Mouse (Mus musculus) forebrain, postnatal 0 days (tissue): ENCODE data around the gene St6galnac5. TPM values are rescaled to one million over a fixed set of nuclear protein-coding genes. Genes with fewer than 3 reads are reported as not detected.
A peak's percentile ranks its signal among the peaks of the same experiment; 100 is the strongest.

ENCODE experiments used
- ATAC-seq: fragments of 200-750 bp; cut with Nextera tagmentation; 2 replicates; pipeline ENCODE4 v1.8.0; 2017; ENCODE audit warnings: mild to moderate bottlenecking, moderate library complexity
- DNase-seq: peaks from one replicate; pipeline ENCODE4 v3.0.0-alpha.2; 2015
- H3K27ac ChIP-seq: fragments of 300-500 bp; sonication (generic); 2 replicates; pipeline ENCODE4 v1.5.1; 2014; ENCODE audit warnings: low read depth, mild to moderate bottlenecking, antibody characterized with exemption, low read length, moderate library complexity, mixed read lengths
- H3K27me3 ChIP-seq: fragments of 300-500 bp; sonication (generic); 2 replicates; pipeline ENCODE4 v1.6.1; 2014; ENCODE audit warnings: mild to moderate bottlenecking, low read length, mixed read lengths; ENCODE audit not compliant: insufficient read depth
- H3K36me3 ChIP-seq: fragments of 300-500 bp; sonication (generic); 2 replicates; pipeline ENCODE4 v1.6.1; 2014; ENCODE audit warnings: mild to moderate bottlenecking, moderate library complexity; ENCODE audit not compliant: insufficient read depth
- H3K4me1 ChIP-seq: fragments of 300-500 bp; sonication (generic); 2 replicates; pipeline ENCODE4 v1.6.1; 2014; ENCODE audit warnings: antibody characterized with exemption; ENCODE audit not compliant: insufficient read depth
- H3K4me2 ChIP-seq: fragments of 300-500 bp; sonication (generic); 2 replicates; pipeline ENCODE4 v1.6.1; 2014; ENCODE audit warnings: low read depth, mild to moderate bottlenecking, moderate library complexity
- H3K4me3 ChIP-seq: fragments of 300-500 bp; sonication (generic); 2 replicates; pipeline ENCODE4 v1.5.1; 2014; ENCODE audit warnings: low read depth, low read length, mixed read lengths
- H3K9ac ChIP-seq: fragments of 300-500 bp; sonication (generic); 2 replicates; pipeline ENCODE4 v1.6.1; 2014; ENCODE audit warnings: mild to moderate bottlenecking
- H3K9me3 ChIP-seq: fragments of 300-500 bp; sonication (generic); 2 replicates; pipeline ENCODE4 v1.6.1; 2016; ENCODE audit warnings: low read length
- CTCF ChIP-seq: sonication (generic); IDR thresholded peaks from 2 replicates; pipeline ENCODE4 v1.5.1; 2016; ENCODE audit warnings: antibody characterized with exemption, control low read depth, low read depth
- WGBS: fragments of 180-500 bp; shearing (Covaris S2); extraction: QIAGEN DNeasy Blood & Tissue Kit; methylation state at CpG from one replicate; pipeline ENCODE4 v1.1.7; 2014; 5-methylcytosine and 5-hydroxymethylcytosine counted together
- polyA plus RNA-seq: library from polyadenylated mRNA; unstranded; fragments of >200 nt; fragmentation: Nextera tagmentation; extraction: Ambion mirVana; gene quantifications from 2 replicates; pipeline ENCODE4 v1.2.1, GENCODE M21; 2015
- total RNA-seq: library from RNA; depleted of rRNA; stranded (reverse); fragments of >200 nt; gene quantifications from 2 replicates; pipeline ENCODE4 v1.2.3, GENCODE M21; 2014

The St6galnac5 gene
- total and polyA plus RNA-seq, 2 experiments from 2014 or later: 26.8 to 38.3 TPM

DNA sequence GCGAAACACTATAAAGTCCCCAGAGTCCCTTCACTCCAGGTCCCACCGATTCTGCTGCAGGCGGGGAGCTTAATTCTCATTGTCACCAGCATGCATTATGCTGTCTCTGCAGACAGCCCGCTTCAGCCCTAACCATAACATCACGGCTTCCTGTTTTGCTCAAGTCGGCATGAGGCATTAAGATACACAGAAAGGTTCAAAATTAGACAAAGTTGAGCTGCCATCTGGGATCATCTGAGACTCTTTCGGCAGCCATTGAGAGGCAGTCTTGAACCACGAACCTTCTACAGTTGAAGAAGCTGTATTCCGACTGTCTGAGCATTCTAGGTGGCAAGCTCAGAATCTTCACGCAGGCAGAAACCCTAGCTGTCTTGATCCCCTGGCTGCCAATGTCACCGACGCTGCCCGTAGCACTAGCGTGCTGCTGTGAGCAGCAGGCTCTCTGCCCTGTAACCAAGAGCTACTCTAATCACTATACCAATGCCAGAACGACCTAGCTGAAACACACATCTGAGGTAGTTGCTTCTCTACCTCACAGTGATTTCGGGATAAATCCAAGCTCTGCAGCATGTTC lies 12.2 kb downstream of the St6galnac5 start:
- peak; percentile 57 for ATAC-seq
- H3K9me3 ChIP-seq: no peaks in the 10 kb centered on the region
- H3K4me3 ChIP-seq: no peak overlapping the region
- no peak overlapping the region for H3K27ac ChIP-seq
- H3K27me3 ChIP-seq: no peaks in the 10 kb centered on the region
- WGBS: 62% methylated on average over 16 of the region's 16 CpGs
- H3K9ac ChIP-seq: no peak overlapping the region
- H3K36me3 ChIP-seq: no peaks in the 10 kb centered on the region
- peak; percentile 62 for DNase-seq
- no peak overlapping the region for H3K4me2 ChIP-seq
- peak; percentile 50 for TF ChIP-seq CTCF
- no peaks in the 10 kb centered on the region for H3K4me1 ChIP-seq

DNA sequence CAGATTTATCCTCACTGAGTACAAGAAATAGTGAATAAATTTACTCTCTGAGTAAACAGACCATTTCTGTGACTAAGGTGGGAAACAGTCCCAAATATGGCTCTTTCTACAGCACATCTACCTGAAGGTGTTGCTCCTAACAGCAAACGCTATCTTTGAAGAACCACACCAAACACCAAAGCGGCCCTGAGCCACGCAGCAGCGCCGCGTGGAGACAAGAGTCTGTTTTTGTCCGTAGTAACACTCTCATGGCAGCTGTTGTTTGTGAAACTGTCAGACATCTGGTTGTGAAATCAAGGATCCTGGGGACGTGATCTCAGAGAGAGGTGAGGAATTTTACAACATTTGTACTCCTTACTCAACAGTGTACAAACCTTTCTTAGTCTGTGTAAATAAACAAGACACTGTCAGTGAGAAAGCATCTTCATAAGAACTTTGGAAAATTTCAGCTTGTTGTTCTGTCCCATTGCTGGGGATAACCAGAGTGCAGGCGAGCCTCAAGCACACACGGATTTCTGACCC lies 20.1 kb downstream of the St6galnac5 start:
- 81% methylated on average over 10 of the region's 10 CpGs for WGBS
- no peak for TF ChIP-seq CTCF
- no peak overlapping the region for H3K27ac ChIP-seq
- no peak for ATAC-seq
- H3K9me3 ChIP-seq: no peaks in the 10 kb centered on the region
- no peak overlapping the region for H3K9ac ChIP-seq
- H3K4me2 ChIP-seq: no peak overlapping the region
- H3K36me3 ChIP-seq: no peaks in the 10 kb centered on the region
- no peaks in the 10 kb centered on the region for H3K27me3 ChIP-seq
- no peak overlapping the region for H3K4me3 ChIP-seq
- DNase-seq: no peak
- 0 out of 2 replicates have a peak, but pooled peaks cover 6% of the 10 kb centered on the region for H3K4me1 ChIP-seq

DNA sequence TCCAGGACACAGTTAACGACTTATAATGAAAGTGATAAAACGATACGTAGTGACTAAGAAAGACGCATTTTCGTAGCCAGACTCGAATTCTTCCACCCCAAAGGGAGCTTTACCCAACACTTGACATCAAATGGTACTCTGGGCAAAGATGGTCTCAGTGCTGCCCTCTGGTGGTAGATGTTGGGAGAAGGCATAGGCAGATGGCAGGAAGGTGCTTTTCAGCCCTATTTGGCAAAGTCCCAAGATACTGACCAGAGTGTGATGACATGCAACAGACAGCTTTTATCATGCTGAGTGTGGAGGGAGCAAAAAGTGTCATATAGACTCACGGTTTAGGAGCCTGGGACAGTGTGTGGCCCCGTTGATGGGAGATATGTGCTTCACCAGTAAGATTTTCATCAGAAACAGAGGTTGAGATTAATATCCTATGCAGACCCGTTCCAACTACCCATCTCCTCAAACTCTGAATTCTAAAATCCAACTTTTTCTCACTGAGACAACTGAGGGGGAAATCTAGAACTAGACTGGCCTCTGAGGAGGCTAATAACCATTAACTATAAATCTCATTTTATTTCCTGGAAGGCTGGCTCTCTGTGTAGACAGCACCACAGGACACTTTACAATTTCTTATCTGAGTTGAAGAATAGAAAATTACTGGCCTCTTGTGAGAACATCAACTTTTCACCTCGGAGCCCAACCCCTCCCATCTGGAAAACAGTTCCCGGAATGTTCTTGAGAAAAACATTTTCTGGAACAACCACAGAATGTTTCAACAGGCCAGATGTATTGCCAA lies 23.5 kb downstream of the St6galnac5 start:
- peak; percentile 50 for DNase-seq
- no peaks in the 10 kb centered on the region for H3K36me3 ChIP-seq
- TF ChIP-seq CTCF: peak; percentile 80
- no peak for ATAC-seq
- no peak overlapping the region for H3K4me3 ChIP-seq
- no peak overlapping the region for H3K4me2 ChIP-seq
- H3K4me1 ChIP-seq: 0 out of 2 replicates have a peak, but pooled peaks cover 6% of the 10 kb centered on the region
- H3K9me3 ChIP-seq: no peaks in the 10 kb centered on the region
- no peaks in the 10 kb centered on the region for H3K27me3 ChIP-seq
- no peak overlapping the region for H3K9ac ChIP-seq
- WGBS: 78% methylated on average over 11 of the region's 11 CpGs
- no peak overlapping the region for H3K27ac ChIP-seq

DNA sequence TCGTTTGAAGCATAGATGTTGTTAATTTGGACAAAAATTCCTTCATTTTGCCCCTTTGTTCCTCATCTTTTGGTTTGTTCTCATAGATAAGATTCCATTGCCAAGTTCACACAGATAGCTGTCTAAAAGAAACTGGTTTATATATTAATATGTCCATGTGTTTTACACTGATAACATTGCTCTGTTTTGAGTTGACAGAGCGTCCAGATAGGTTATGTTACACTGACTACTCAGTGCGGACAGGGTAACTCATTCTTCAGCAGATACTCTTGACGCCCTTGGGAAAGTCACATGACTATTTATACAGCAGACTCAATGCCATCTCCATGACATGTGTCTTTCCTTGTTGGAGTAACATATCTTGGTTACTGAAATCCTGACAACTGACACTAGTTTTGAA lies 25.3 kb downstream of the St6galnac5 start:
- Histone ChIP-seq H3K4me3 (no peak overlapping the region), H3K27ac (no peak overlapping the region), H3K36me3 (no peaks in the 10 kb centered on the region), H3K4me1 (0 out of 2 replicates have a peak, but pooled peaks cover 6% of the 10 kb centered on the region), H3K27me3 (no peaks in the 10 kb centered on the region), H3K9ac (no peak overlapping the region), H3K4me2 (no peak overlapping the region), H3K9me3 (no peaks in the 10 kb centered on the region)
- DNase-seq (no peak), ATAC-seq (no peak)
- WGBS: 88% methylated on average over 4 of the region's 4 CpGs
- TF ChIP-seq CTCF: no peak

DNA sequence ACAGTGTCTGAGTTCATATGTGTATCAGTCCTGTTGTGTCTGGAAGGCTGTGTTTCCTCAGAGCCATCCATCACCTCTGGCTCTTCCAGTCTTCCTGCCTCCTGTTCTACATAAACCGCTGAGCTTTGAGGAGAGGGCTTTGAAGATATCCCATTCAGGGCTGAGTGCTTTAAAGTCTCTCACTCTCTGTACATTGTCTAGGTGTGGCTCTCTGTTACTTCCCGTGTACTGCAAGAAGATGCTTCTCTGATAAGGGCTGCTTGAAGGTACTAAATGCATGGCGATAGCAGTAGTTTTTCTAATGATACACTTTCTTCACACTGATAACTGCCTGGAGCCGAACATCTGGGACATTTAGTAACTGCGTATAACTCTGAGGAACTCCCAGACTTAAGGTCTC lies 26.0 kb downstream of the St6galnac5 start:
- Histone ChIP-seq H3K9ac (no peak overlapping the region), H3K27ac (no peak overlapping the region), H3K4me2 (no peak overlapping the region), H3K9me3 (no peaks in the 10 kb centered on the region), H3K4me1 (0 out of 2 replicates have a peak, but pooled peaks cover 6% of the 10 kb centered on the region), H3K36me3 (no peaks in the 10 kb centered on the region), H3K27me3 (no peaks in the 10 kb centered on the region), H3K4me3 (no peak overlapping the region)
- DNase-seq (no peak), ATAC-seq (no peak)
- WGBS: 87% methylated on average over 5 of the region's 5 CpGs
- no peak for TF ChIP-seq CTCF

DNA sequence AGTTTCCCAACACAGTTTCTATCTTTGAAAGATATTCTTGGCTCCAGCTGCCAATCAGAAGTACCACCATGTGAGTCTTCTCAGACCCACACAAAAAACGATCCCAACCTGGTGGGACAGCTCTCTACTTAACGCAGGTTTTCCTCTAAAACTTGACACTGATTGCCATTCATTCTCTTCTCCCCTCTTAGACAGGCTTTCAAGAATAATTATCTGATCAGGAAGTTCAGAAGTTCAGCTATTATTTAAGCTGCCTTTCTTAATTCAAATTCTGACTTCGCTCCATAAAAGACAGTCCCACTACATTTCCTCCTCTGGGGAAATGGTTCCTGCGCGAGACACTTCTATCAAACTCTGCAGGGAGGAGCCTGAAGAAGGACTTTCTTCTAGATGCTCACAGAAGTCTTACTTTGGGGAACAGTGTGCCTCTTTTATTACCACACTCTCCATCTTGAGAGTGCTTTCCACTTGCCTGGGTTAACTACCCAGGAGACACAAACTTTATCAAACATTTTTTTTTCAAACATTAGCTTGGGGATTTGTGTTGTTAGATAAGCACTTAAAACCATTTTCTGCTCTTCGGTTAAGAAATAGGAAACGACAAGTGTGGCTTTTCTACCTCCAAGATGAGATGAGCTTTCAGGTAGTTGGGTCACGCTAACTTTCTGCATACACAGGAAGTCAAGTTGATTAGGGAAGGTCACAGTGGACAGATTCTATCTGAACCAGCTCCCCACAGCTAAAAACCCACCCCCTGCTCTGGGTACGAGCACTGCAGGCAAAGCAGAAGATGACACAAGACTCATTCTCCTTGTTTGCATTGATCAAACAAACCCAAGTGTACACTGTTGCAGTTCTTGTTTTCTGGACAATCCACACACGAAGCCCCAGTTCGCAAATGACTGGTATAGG lies 30.2 kb downstream of the St6galnac5 start:
- Histone ChIP-seq H3K4me1 (no peaks in the 10 kb centered on the region; the same call in 1 of the 2 replicates), H3K36me3 (no peaks in the 10 kb centered on the region), H3K27me3 (no peaks in the 10 kb centered on the region), H3K27ac (no peak overlapping the region), H3K9me3 (no peaks in the 10 kb centered on the region), H3K4me2 (no peak overlapping the region), H3K4me3 (no peak overlapping the region), H3K9ac (no peak overlapping the region)
- no peak for TF ChIP-seq CTCF
- 74% methylated on average over 11 of the region's 11 CpGs for WGBS
- no peak for DNase-seq
- ATAC-seq: peak; percentile 55; the same call in 1 of the 2 replicates
